Mouse (Mus musculus) liver, embryonic 15.5 days (tissue): Measurements from ENCODE around the gene Gm10722. TPM values are rescaled to one million over a fixed set of nuclear protein-coding genes. Genes with fewer than 3 reads are reported as not detected.
"Not testable (repeated sequence)": the region's sequence is repeated elsewhere in the genome, so short reads cannot be mapped to it uniquely, and the experiment has no call there.

Source experiments
- ATAC-seq: fragments of 200-750 bp; cut with Nextera tagmentation; 2 replicates; pipeline ENCODE4 v1.8.0; 2017; ENCODE audit warnings: moderate number of reproducible peaks, mild to moderate bottlenecking, moderate library complexity; ENCODE audit not compliant: insufficient read depth
- H3K27ac ChIP-seq: fragments of 300-500 bp; sonication (generic); replicated peaks from 2 replicates; pipeline ENCODE4 v1.5.1; 2015; ENCODE audit warnings: mild to moderate bottlenecking, inconsistent platforms
- H3K27me3 ChIP-seq: fragments of 300-500 bp; sonication (generic); 2 replicates; pipeline ENCODE4 v1.6.1; 2015; ENCODE audit warnings: mild to moderate bottlenecking, inconsistent platforms
- H3K36me3 ChIP-seq: fragments of 300-500 bp; sonication (generic); replicated peaks from 2 replicates; pipeline ENCODE4 v1.6.1; 2015; ENCODE audit warnings: moderate library complexity, mild to moderate bottlenecking, inconsistent platforms
- H3K4me1 ChIP-seq: fragments of 300-500 bp; sonication (generic); replicated peaks from 2 replicates; pipeline ENCODE4 v1.6.1; 2015; ENCODE audit warnings: inconsistent platforms
- H3K4me2 ChIP-seq: fragments of 300-500 bp; sonication (generic); 2 replicates; pipeline ENCODE4 v1.6.1; 2015; ENCODE audit warnings: moderate library complexity, mild to moderate bottlenecking, inconsistent platforms
- H3K4me3 ChIP-seq: fragments of 300-500 bp; sonication (generic); replicated peaks from 2 replicates; pipeline ENCODE4 v1.5.1; 2015; ENCODE audit warnings: mild to moderate bottlenecking, inconsistent platforms
- H3K9ac ChIP-seq: fragments of 300-500 bp; sonication (generic); 2 replicates; pipeline ENCODE4 v1.6.1; 2015; ENCODE audit warnings: moderate library complexity, mild to moderate bottlenecking, inconsistent platforms
- H3K9me3 ChIP-seq: fragments of 300-500 bp; sonication (generic); replicated peaks from 2 replicates; pipeline ENCODE4 v1.6.1; 2016; ENCODE audit warnings: inconsistent platforms
- WGBS: fragments of 180-500 bp; shearing (Covaris S2); methylation state at CpG from one replicate; pipeline ENCODE4 v1.1.7; 2015; ENCODE audit warnings: mixed read lengths; ENCODE audit not compliant: insufficient replicate concordance; 5-methylcytosine and 5-hydroxymethylcytosine counted together
- polyA plus RNA-seq: library from polyadenylated mRNA; unstranded; fragments of >200 nt; fragmentation: Nextera tagmentation; extraction: Ambion mirVana; gene quantifications from 2 replicates; pipeline ENCODE4 v1.2.1, GENCODE M21; 2015

Gene Gm10722
- not detected in 2 replicates for polyA plus RNA-seq

DNA sequence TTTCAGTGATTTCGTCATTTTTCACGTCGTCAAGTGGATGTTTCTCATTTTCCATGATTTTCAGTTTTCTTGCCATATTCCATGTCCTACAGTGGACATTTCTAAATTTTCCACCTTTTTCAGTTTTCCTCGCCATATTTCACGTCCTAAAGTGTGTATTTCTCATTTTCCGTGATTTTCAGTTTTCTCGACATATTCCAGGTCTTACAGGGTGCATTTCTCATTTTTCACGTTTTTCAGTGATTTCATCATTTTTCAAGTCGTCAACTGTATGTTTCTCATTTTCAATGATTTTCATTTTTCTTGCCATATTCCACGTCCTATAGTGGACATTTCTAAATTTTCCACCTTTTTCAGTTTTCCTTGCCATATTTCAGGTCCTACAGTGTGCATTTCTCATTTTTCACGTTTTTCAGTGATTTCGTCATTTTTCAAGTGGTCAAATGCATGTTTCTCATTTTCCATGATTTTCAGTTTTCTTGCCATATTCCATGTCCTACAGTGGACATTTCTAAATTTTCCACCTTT is at the start of gene Gm10722:
TSS of gene Gm10722 (plus strand) at position 478 of the 528 bp plus-strand sequence.
- H3K9me3 ChIP-seq, ATAC-seq, H3K27ac ChIP-seq, H3K9ac ChIP-seq, H3K27me3 ChIP-seq, H3K36me3 ChIP-seq, H3K4me1 ChIP-seq, H3K4me3 ChIP-seq, H3K4me2 ChIP-seq: not testable (repeated sequence)
- 58% methylated on average over 12 of the region's 12 CpGs for WGBS

DNA sequence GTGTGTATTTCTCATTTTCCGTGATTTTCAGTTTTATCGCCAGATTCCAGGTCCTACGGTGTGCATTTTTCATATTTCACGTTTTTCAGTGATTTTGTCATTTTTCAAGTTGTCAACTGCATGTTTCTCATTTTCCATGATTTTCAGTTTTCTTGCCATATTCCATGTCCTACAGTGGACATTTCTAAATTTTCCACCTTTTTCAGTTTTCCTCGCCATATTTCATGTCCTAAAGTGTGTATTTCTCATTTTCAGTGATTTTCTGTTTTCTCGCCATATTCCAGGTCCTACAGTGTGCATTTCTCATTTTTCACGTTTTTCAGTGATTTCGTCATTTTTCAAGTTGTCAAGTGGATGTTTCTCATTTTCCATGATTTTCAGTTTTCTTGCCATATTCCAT is 284 bp downstream of the Gm10722 start:
- WGBS: 53% methylated on average over 8 of the region's 8 CpGs
- H3K4me3 ChIP-seq, H3K4me1 ChIP-seq, H3K27ac ChIP-seq, H3K4me2 ChIP-seq, ATAC-seq, H3K9ac ChIP-seq, H3K9me3 ChIP-seq, H3K27me3 ChIP-seq, H3K36me3 ChIP-seq: not testable (repeated sequence)

DNA sequence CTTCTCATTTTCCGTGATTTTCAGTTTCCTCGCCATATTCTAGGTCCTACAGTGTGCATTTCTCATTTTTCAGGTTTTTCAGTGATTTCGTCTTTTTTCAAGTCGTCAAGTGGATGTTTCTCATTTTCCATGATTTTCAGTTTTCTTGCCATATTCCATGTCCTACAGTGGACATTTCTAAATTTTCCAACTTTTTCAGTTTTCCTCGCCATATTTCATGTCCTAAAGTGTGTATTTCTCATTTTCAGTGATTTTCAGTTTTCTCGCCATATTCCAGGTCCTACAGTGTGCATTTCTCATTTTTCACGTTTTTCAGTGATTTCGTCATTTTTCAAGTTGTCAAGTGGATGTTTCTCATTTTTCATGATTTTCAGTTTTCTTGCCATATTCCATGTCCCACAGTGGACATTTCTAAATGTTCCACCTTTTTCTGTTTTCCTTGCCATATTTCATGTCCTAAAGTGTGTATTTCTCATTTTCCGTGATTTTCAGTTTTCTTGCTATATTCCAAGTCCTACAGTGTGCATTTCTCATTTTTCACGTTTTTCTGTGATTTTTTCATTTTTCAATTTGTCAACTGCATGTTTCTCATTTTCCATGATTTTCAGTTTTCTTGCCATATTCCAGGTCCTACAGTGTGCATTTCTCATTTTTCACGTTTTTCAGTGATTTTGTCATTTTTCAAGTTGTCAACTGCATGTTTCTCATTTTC is 1.4 kb downstream of the Gm10722 start:
- 56% methylated on average over 9 of the region's 11 CpGs for WGBS
- not testable (repeated sequence) for H3K4me2 ChIP-seq, H3K36me3 ChIP-seq, H3K27me3 ChIP-seq, H3K4me1 ChIP-seq, H3K27ac ChIP-seq, H3K4me3 ChIP-seq, H3K9me3 ChIP-seq, H3K9ac ChIP-seq
- ATAC-seq: peak; percentile 65

DNA sequence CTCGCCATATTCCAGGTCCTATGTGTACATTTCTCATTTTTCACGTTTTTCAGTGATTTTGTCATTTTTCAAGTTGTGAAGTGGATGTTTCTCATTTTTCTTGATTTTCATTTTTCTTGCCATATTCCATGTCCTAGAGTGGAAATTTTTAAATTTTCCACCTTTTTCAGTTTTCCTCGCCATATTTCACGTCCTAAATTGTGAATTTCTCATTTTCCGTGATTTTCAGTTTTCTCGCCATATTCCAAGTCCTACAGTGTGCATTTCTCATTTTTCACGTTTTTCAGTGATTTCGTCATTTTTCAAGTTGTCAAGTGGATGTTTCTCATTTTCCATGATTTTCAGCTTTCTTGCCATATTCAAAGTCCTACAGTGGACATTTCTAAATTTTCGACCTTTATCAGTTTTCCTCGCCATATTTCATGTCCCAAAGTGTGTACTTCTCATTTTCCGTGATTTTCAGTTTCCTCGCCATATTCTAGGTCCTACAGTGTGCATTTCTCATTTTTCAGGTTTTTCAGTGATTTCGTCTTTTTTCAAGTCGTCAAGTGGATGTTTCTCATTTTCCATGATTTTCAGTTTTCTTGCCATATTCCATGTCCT is 2.2 kb downstream of the Gm10722 start, which contains the start of gene Gm11168:
TSS of gene Gm11168 (plus strand) at position 553 of the 603 bp plus-strand sequence.
- H3K27me3 ChIP-seq, H3K4me1 ChIP-seq, H3K9ac ChIP-seq, ATAC-seq, H3K36me3 ChIP-seq, H3K4me2 ChIP-seq, H3K9me3 ChIP-seq, H3K27ac ChIP-seq, H3K4me3 ChIP-seq: not testable (repeated sequence)
- 64% methylated on average over 6 of the region's 14 CpGs for WGBS

DNA sequence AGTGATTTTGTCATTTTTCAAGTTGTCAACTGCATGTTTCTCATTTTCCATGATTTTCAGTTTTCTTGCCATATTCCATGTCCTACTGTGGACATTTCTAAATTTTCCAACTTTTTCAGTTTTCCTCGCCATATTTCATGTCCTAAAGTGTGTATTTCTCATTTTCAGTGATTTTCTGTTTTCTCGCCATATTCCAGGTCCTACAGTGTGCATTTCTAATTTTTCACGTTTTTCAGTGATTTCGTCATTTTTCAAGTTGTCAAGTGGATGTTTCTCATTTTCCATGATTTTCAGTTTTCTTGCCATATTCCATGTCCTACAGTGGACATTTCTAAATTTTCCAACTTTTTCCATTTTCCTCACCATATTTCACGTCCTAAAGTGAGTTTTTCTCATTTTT is 5.5 kb downstream of the Gm10722 start:
- not testable (repeated sequence) for H3K27ac ChIP-seq, H3K4me3 ChIP-seq, ATAC-seq, H3K9me3 ChIP-seq, H3K4me1 ChIP-seq, H3K9ac ChIP-seq, H3K4me2 ChIP-seq, H3K27me3 ChIP-seq, H3K36me3 ChIP-seq
- WGBS: 67% methylated on average over 1 of the region's 5 CpGs

DNA sequence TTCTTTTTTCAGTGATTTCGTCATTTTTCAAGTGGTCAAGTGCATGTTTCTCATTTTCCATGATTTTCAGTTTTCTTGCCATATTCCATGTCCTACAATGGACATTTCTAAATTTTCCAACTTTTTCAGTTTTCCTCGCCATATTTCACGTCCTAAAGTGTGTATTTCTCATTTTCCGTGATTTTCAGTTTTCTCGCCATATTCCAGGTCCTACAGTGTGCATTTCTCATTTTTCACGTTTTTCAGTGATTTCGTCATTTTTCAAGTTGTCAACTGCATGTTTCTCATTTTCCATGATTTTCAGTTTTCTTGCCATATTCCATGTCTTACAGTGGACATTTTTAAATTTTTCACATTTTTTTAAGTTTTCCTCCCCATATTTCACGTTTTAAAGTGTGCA is 5.9 kb downstream of the Gm10722 start:
- not testable (repeated sequence) for H3K4me1 ChIP-seq, H3K9ac ChIP-seq, H3K4me2 ChIP-seq, H3K4me3 ChIP-seq, H3K36me3 ChIP-seq, H3K27me3 ChIP-seq, H3K27ac ChIP-seq, H3K9me3 ChIP-seq
- whole genome bisulfite sequencing: 57% methylated on average over 8 of the region's 8 CpGs
- peak; percentile 51 for ATAC-seq

DNA sequence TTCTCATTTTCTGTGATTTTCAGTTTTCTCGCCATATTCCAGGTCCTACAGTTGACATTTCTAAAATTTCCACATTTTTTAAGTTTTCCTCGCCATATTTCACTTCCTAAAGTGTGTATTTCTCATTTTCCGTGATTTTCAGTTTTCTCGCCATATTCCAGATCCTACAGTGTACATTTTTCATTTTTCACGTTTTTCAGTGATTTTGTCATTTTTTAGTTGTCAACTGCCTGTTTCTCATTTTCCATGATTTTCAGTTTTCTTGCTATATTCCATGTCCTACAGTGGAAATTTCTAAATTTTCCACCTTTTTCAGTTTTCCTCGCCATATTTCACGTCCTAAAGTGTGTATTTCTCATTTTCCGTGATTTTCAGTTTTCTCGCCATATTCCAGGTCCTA is 6.5 kb downstream of the Gm10722 start:
- not testable (repeated sequence) for H3K4me2 ChIP-seq, ATAC-seq, H3K4me3 ChIP-seq, H3K27me3 ChIP-seq, H3K36me3 ChIP-seq, H3K9me3 ChIP-seq, H3K9ac ChIP-seq, H3K27ac ChIP-seq, H3K4me1 ChIP-seq
- WGBS: 66% methylated on average over 8 of the region's 9 CpGs

DNA sequence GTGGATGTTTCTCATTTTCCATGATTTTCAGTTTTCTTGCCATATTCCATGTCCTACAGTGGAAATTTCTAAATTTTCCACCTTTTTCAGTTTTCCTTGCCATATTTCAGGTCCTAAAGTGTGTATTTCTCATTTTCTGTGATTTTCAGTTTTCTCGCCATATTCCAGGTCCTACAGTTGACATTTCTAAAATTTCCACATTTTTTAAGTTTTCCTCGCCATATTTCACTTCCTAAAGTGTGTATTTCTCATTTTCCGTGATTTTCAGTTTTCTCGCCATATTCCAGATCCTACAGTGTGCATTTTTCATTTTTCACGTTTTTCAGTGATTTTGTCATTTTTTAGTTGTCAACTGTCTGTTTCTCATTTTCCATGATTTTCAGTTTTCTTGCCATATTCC is 8.6 kb downstream of the Gm10722 start:
- H3K4me2 ChIP-seq, H3K9ac ChIP-seq, H3K4me3 ChIP-seq, H3K4me1 ChIP-seq, H3K36me3 ChIP-seq, H3K9me3 ChIP-seq, H3K27me3 ChIP-seq, H3K27ac ChIP-seq: not testable (repeated sequence)
- no CpG with 5 or more reads among the region's 5 CpGs for WGBS
- ATAC-seq: peak; percentile 26; the same call in 1 of the 2 replicates

DNA sequence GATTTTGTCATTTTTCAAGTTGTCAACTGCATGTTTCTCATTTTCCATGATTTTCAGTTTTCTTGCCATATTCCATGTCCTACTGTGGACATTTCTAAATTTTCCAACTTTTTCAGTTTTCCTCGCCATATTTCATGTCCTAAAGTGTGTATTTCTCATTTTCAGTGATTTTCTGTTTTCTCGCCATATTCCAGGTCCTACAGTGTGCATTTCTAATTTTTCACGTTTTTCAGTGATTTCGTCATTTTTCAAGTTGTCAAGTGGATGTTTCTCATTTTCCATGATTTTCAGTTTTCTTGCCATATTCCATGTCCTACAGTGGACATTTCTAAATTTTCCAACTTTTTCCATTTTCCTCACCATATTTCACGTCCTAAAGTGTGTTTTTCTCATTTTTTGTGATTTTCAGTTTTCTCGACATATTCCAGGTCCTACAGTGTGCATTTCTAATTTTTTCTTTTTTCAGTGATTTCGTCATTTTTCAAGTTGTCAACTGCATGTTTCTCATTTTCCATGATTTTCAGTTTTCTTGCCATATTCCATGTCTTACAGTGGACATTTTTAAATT is 11.4 kb downstream of the Gm10722 start:
- not testable (repeated sequence) for H3K27ac ChIP-seq, H3K4me2 ChIP-seq, H3K36me3 ChIP-seq, H3K27me3 ChIP-seq, H3K9me3 ChIP-seq, H3K9ac ChIP-seq, H3K4me1 ChIP-seq, H3K4me3 ChIP-seq, ATAC-seq
- WGBS: 56% methylated on average over 3 of the region's 7 CpGs

DNA sequence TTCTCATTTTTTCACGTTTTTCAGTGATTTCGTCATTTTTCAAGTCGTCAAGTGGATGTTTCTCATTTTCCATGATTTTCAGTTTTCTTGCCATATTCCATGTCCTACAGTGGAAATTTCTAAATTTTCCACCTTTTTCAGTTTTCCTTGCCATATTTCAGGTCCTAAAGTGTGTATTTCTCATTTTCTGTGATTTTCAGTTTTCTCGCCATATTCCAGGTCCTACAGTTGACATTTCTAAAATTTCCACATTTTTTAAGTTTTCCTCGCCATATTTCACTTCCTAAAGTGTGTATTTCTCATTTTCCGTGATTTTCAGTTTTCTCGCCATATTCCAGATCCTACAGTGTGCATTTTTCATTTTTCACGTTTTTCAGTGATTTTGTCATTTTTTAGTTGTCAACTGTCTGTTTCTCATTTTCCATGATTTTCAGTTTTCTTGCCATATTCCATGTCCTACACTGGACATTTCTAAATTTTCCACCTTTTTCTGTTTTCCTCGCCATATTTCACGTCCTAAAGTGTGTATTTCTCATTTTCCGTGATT is 12.1 kb downstream of the Gm10722 start, which contains the start of gene Gm10721:
TSS of gene Gm10721 (plus strand) at position 408 of the 547 bp plus-strand sequence.
- not testable (repeated sequence) for H3K4me3 ChIP-seq, H3K9ac ChIP-seq, H3K4me2 ChIP-seq, H3K27me3 ChIP-seq, H3K4me1 ChIP-seq, H3K27ac ChIP-seq, ATAC-seq, H3K9me3 ChIP-seq, H3K36me3 ChIP-seq
- 50% methylated on average over 1 of the region's 11 CpGs for WGBS

DNA sequence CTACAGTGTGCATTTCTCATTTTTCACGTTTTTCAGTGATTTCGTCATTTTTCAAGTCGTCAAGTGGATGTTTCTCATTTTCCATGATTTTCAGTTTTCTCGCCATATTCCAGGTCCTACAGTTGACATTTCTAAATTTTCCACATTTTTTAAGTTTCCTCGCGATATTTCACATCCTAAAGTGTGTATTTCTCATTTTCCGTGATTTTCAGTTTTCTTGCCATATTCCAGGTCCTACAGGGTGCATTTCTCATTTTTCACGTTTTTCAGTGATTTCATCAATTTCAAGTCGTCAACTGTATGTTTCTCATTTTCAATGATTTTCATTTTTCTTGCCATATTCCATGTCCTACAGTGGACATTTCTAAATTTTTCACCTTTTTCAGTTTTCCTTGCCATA is 14.6 kb downstream of the Gm10722 start, which contains the start of gene Gm10720:
TSS of gene Gm10720 (plus strand) at position 301 of the 400 bp plus-strand sequence.
- ATAC-seq, H3K9ac ChIP-seq: not testable (repeated sequence)
- 49% methylated on average over 5 of the region's 9 CpGs for WGBS

More for the DNA sequence above, 14.6 kb downstream of the Gm10722 start, which contains the start of gene Gm10720:
- H3K4me1 ChIP-seq, H3K27ac ChIP-seq, H3K4me3 ChIP-seq, H3K36me3 ChIP-seq, H3K4me2 ChIP-seq, H3K9me3 ChIP-seq, H3K27me3 ChIP-seq: not testable (repeated sequence)
